Mouse (Mus musculus) embryonic facial prominence, embryonic 12.5 days (tissue): ENCODE results near the gene Hmga1. TPM values are rescaled to one million over a fixed set of nuclear protein-coding genes. Genes with fewer than 3 reads are reported as not detected.

Source experiments
- ATAC-seq: fragments of 200-750 bp; cut with Nextera tagmentation; 2 replicates; pipeline ENCODE4 v1.8.0; 2017; ENCODE audit not compliant: insufficient number of reproducible peaks, insufficient read depth, low FRiP score, low TSS enrichment
- H3K27ac ChIP-seq: fragments of 300-500 bp; sonication (generic); 2 replicates; pipeline ENCODE4 v1.5.1; 2016; ENCODE audit warnings: mild to moderate bottlenecking
- H3K27me3 ChIP-seq: fragments of 300-500 bp; sonication (generic); 2 replicates; pipeline ENCODE4 v1.6.1; 2016; ENCODE audit warnings: mild to moderate bottlenecking, moderate library complexity
- H3K36me3 ChIP-seq: fragments of 300-500 bp; sonication (generic); 2 replicates; pipeline ENCODE4 v1.6.1; 2016; ENCODE audit warnings: mild to moderate bottlenecking
- H3K4me1 ChIP-seq: fragments of 300-500 bp; sonication (generic); 2 replicates; pipeline ENCODE4 v1.6.1; 2016
- H3K4me2 ChIP-seq: fragments of 300-500 bp; sonication (generic); replicated peaks from 2 replicates; pipeline ENCODE4 v1.6.1; 2016; ENCODE audit warnings: mild to moderate bottlenecking, moderate library complexity
- H3K4me3 ChIP-seq: fragments of 300-500 bp; sonication (generic); 2 replicates; pipeline ENCODE4 v1.5.1; 2016; ENCODE audit warnings: mild to moderate bottlenecking
- H3K9ac ChIP-seq: fragments of 300-500 bp; sonication (generic); 2 replicates; pipeline ENCODE4 v1.6.1; 2016; ENCODE audit warnings: mild to moderate bottlenecking, moderate library complexity
- H3K9me3 ChIP-seq: fragments of 300-500 bp; sonication (generic); 2 replicates; pipeline ENCODE4 v1.6.1; 2016; ENCODE audit warnings: mild to moderate bottlenecking, moderate library complexity
- WGBS: fragments of 180-500 bp; shearing (Covaris S2); methylation state at CpG from one replicate; pipeline ENCODE4 v1.1.7; 2016; 5-methylcytosine and 5-hydroxymethylcytosine counted together
- polyA plus RNA-seq: library from polyadenylated mRNA; unstranded; fragments of >200 nt; fragmentation: Nextera tagmentation; extraction: Ambion mirVana; gene quantifications from 2 replicates; pipeline ENCODE4 v1.2.1, GENCODE M21; 2016

The Hmga1 gene
- polyA plus RNA-seq, 1 experiment from 2014 or later: 236 TPM

GRCm38 (mm10) chr17:27513279-27513915 is 42.9 kb upstream of the Hmga1 start:
- Histone ChIP-seq H3K4me3 (peak overlapping the region; percentile 56), H3K36me3 (no peaks in the 10 kb centered on the region), H3K9ac (peak overlapping the region; percentile 65), H3K27me3 (peaks cover 85% of the 10 kb centered on the region), H3K9me3 (no peaks in the 10 kb centered on the region), H3K4me2 (peak overlapping the region; percentile 100), H3K27ac (no peak overlapping the region), H3K4me1 (peaks cover 17% of the 10 kb centered on the region)
- no peak for ATAC-seq
- WGBS: 2% methylated on average over 64 of the region's 66 CpGs

GRCm38 (mm10) chr17:27513916-27514762 is 42.2 kb upstream of the Hmga1 start:
- 31% methylated on average over 27 of the region's 27 CpGs for WGBS
- Histone ChIP-seq H3K36me3 (no peaks in the 10 kb centered on the region), H3K27ac (no peak overlapping the region), H3K9ac (peak overlapping the region; percentile 65; the same call in 1 of the 2 replicates), H3K4me1 (peaks cover 19% of the 10 kb centered on the region), H3K27me3 (peaks cover 85% of the 10 kb centered on the region), H3K4me2 (peak overlapping the region; percentile 100; the same call in 1 of the 2 replicates), H3K9me3 (no peaks in the 10 kb centered on the region), H3K4me3 (peak overlapping the region; percentile 56)
- ATAC-seq: no peak

GRCm38 (mm10) chr17:27518296-27518695 is 38.0 kb upstream of the Hmga1 start:
- peaks cover 7% of the 10 kb centered on the region for H3K4me1 ChIP-seq
- no peak overlapping the region for H3K27ac ChIP-seq

GRCm38 (mm10) chr17:27518700-27519595 is 37.3 kb upstream of the Hmga1 start:
- whole genome bisulfite sequencing: 30% methylated on average over 15 of the region's 15 CpGs
- Histone ChIP-seq H3K9ac (no peak overlapping the region), H3K27me3 (peaks cover 53% of the 10 kb centered on the region), H3K4me2 (no peak overlapping the region), H3K4me1 (peaks cover 3% of the 10 kb centered on the region; the same call in 1 of the 2 replicates), H3K27ac (no peak overlapping the region), H3K4me3 (no peak overlapping the region), H3K9me3 (no peaks in the 10 kb centered on the region), H3K36me3 (no peaks in the 10 kb centered on the region)
- no peak for ATAC-seq

More at GRCm38 (mm10) chr17:27518296-27518695, 38.0 kb upstream of the Hmga1 start:
- peaks cover 60% of the 10 kb centered on the region for H3K27me3 ChIP-seq
- H3K9me3 ChIP-seq: no peaks in the 10 kb centered on the region
- no peak overlapping the region for H3K4me3 ChIP-seq
- no peaks in the 10 kb centered on the region for H3K36me3 ChIP-seq
- WGBS: 18% methylated on average over 9 of the region's 9 CpGs
- no peak for ATAC-seq
- no peak overlapping the region for H3K4me2 ChIP-seq
- H3K9ac ChIP-seq: no peak overlapping the region

- Histone ChIP-seq H3K9me3 (no peaks in the 10 kb centered on the region), H3K27ac (no peak overlapping the region), H3K4me2 (no peak overlapping the region; the same call in 1 of the 2 replicates), H3K27me3 (peaks cover 37% of the 10 kb centered on the region), H3K36me3 (no peaks in the 10 kb centered on the region), H3K4me3 (no peak overlapping the region), H3K4me1 (peaks cover 3% of the 10 kb centered on the region; the same call in 1 of the 2 replicates), H3K9ac (no peak overlapping the region)
- WGBS: 1% methylated on average over 27 of the region's 27 CpGs
- ATAC-seq: no peak
These were observed 35.7 kb upstream of the Hmga1 start for GRCm38 (mm10) chr17:27520557-27520956.

GRCm38 (mm10) chr17:27521303-27521702 is 35.0 kb upstream of the Hmga1 start, which contains the start of gene Grm4:
Gene Grm4, minus strand, starts transcription at chr17:27521403.
- peaks cover 3% of the 10 kb centered on the region; the same call in 1 of the 2 replicates for H3K4me1 ChIP-seq
- no peaks in the 10 kb centered on the region for H3K9me3 ChIP-seq
- H3K4me3 ChIP-seq: no peak within 1 kb of the TSS
- H3K36me3 ChIP-seq: no peaks in the 10 kb centered on the region
- H3K4me2 ChIP-seq: no peak within 1 kb of the TSS; the same call in 1 of the 2 replicates
- ATAC-seq: no peak
- 83% methylated on average over 5 of the region's 5 CpGs for WGBS
- H3K27ac ChIP-seq: no peak within 1 kb of the TSS
- no peak within 1 kb of the TSS for H3K9ac ChIP-seq
- H3K27me3 ChIP-seq: peaks cover 32% of the 10 kb centered on the region

- Histone ChIP-seq H3K27ac (no peak overlapping the region), H3K9me3 (no peaks in the 10 kb centered on the region), H3K4me2 (no peak overlapping the region), H3K4me3 (no peak overlapping the region), H3K27me3 (peaks cover 22% of the 10 kb centered on the region), H3K4me1 (peaks cover 3% of the 10 kb centered on the region; the same call in 1 of the 2 replicates), H3K36me3 (no peaks in the 10 kb centered on the region), H3K9ac (no peak overlapping the region)
- no peak for ATAC-seq
- 36% methylated on average over 7 of the region's 7 CpGs for WGBS
These were observed 33.2 kb upstream of the Hmga1 start for GRCm38 (mm10) chr17:27523121-27523520.

GRCm38 (mm10) chr17:27527188-27527587 is 29.1 kb upstream of the Hmga1 start:
- H3K4me2 ChIP-seq: no peak overlapping the region
- no peak for ATAC-seq
- no peaks in the 10 kb centered on the region for H3K27me3 ChIP-seq
- H3K36me3 ChIP-seq: no peaks in the 10 kb centered on the region
- H3K4me1 ChIP-seq: no peaks in the 10 kb centered on the region
- H3K9ac ChIP-seq: no peak overlapping the region
- no peak overlapping the region for H3K4me3 ChIP-seq
- no peaks in the 10 kb centered on the region for H3K9me3 ChIP-seq
- WGBS: 72% methylated on average over 6 of the region's 6 CpGs
- no peak overlapping the region for H3K27ac ChIP-seq

GRCm38 (mm10) chr17:27528030-27528429 is 28.3 kb upstream of the Hmga1 start:
- Histone ChIP-seq H3K36me3 (no peaks in the 10 kb centered on the region), H3K4me3 (no peak overlapping the region), H3K4me1 (no peaks in the 10 kb centered on the region), H3K4me2 (no peak overlapping the region), H3K9ac (no peak overlapping the region), H3K27ac (no peak overlapping the region), H3K9me3 (no peaks in the 10 kb centered on the region), H3K27me3 (no peaks in the 10 kb centered on the region)
- 61% methylated on average over 8 of the region's 8 CpGs for WGBS
- ATAC-seq: no peak

GRCm38 (mm10) chr17:27528767-27529166 is 27.5 kb upstream of the Hmga1 start:
- no peaks in the 10 kb centered on the region for H3K4me1 ChIP-seq
- no peak overlapping the region for H3K4me3 ChIP-seq
- no peaks in the 10 kb centered on the region for H3K27me3 ChIP-seq
- 40% methylated on average over 5 of the region's 5 CpGs for WGBS
- no peaks in the 10 kb centered on the region for H3K36me3 ChIP-seq
- no peak overlapping the region for H3K4me2 ChIP-seq
- no peak for ATAC-seq
- H3K9me3 ChIP-seq: no peaks in the 10 kb centered on the region
- H3K27ac ChIP-seq: no peak overlapping the region
- H3K9ac ChIP-seq: no peak overlapping the region

GRCm38 (mm10) chr17:27532095-27532494 is 24.2 kb upstream of the Hmga1 start:
- Histone ChIP-seq H3K4me2 (no peak overlapping the region), H3K27me3 (no peaks in the 10 kb centered on the region), H3K9me3 (no peaks in the 10 kb centered on the region), H3K4me1 (no peaks in the 10 kb centered on the region), H3K4me3 (no peak overlapping the region), H3K36me3 (no peaks in the 10 kb centered on the region), H3K9ac (no peak overlapping the region), H3K27ac (no peak overlapping the region)
- ATAC-seq: no peak
- WGBS: 88% methylated on average over 8 of the region's 8 CpGs
